Comparison of ENCODE assay signal across 9 mouse cellular contexts in the genomic region with DNA sequence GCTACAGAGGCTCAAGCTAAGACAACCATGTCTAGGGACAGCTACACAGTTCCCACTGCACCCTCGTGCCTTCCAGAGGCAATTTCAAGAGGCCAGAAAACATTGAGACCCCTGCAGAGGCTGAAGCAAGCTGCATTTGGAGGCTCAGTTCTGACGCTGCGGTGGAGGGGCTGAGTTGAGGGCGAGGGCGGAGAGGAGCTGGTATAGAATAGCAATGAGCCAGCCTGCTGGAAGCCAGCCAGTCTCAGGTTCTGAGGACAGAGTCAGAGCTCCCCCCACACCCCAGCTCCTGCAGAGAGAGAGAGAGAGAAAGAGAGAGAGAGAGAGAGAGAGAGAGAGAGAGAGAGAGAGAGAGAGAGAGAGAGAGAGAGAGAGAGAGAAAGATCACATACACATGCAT. TPM values are rescaled to one million over a fixed set of nuclear protein-coding genes. Genes with fewer than 3 reads are reported as not detected.
DNase-seq lines count a peak whose midpoint lies in the region; ATAC-seq and TF ChIP-seq lines count a peak whose summit lies in the region.
"Had no signal": no experiment of that assay in that cellular context is flagged by ENCODE, and none has a peak within 500 bp of the region (broad histone marks: within the 10 kb centered on the region; RNA-seq: fewer than 3 reads in every experiment).

No protein-coding gene starts in this region.

- no peak overlapping the region for H3K27ac ChIP-seq in kidney, adult 2 months (ENCODE audit: insufficient read depth, low read depth, low read length)
- peak overlapping the region; percentile 72 for H3K27ac ChIP-seq in forebrain, embryonic 14.5 days (ENCODE audit: low read depth, low read length)
- peak overlapping the region; percentile 73 for H3K27ac ChIP-seq in hindbrain, embryonic 15.5 days (replicated peaks)
- H3K27ac ChIP-seq in neural tube, embryonic 12.5 days, result no peak overlapping the region

- H3K4me2 ChIP-seq in forebrain, embryonic 14.5 days (ENCODE audit: low read length), result peak overlapping the region; percentile 29; the same call in 1 of the 2 replicates
- no peak overlapping the region for H3K4me2 ChIP-seq in hindbrain, embryonic 15.5 days
- peak overlapping the region; percentile 30; the same call in 1 of the 2 replicates for H3K4me2 ChIP-seq in neural tube, embryonic 12.5 days (replicated peaks)

- H3K9me3 ChIP-seq in forebrain, embryonic 14.5 days (replicated peaks; ENCODE audit: control insufficient read depth, low read length), result no peaks in the 10 kb centered on the region
- no peaks in the 10 kb centered on the region for H3K9me3 ChIP-seq in hindbrain, embryonic 15.5 days
- H3K9me3 ChIP-seq in neural tube, embryonic 12.5 days, result no peaks in the 10 kb centered on the region

- no peak overlapping the region for H3K4me3 ChIP-seq in kidney, adult 2 months (ENCODE audit: insufficient read depth, low read depth, low read length)
- no peak overlapping the region for H3K4me3 ChIP-seq in forebrain, embryonic 14.5 days (ENCODE audit: low read depth, low read length)
- no peak overlapping the region for H3K4me3 ChIP-seq in hindbrain, embryonic 15.5 days
- H3K4me3 ChIP-seq in neural tube, embryonic 12.5 days, result no peak overlapping the region

- peak overlapping the region; percentile 46 for H3K9ac ChIP-seq in forebrain, embryonic 14.5 days (ENCODE audit: low read length)
- H3K9ac ChIP-seq in hindbrain, embryonic 15.5 days, result no peak overlapping the region
- H3K9ac ChIP-seq in neural tube, embryonic 12.5 days, result no peak overlapping the region
- H3K9ac ChIP-seq: liver, postnatal 0 days had no signal

- H3K36me3 ChIP-seq in kidney, adult 2 months (ENCODE audit: control insufficient read depth, insufficient read depth, low read length), result no peaks in the 10 kb centered on the region
- no peaks in the 10 kb centered on the region for H3K36me3 ChIP-seq in forebrain, embryonic 14.5 days (ENCODE audit: control insufficient read depth, insufficient read depth, low read length)
- no peaks in the 10 kb centered on the region for H3K36me3 ChIP-seq in hindbrain, embryonic 15.5 days
- H3K36me3 ChIP-seq in neural tube, embryonic 12.5 days, result no peaks in the 10 kb centered on the region

- H3K4me1 ChIP-seq in kidney, adult 2 months (ENCODE audit: control insufficient read depth, insufficient read depth, low read length), result peaks cover 3% of the 10 kb centered on the region; the same call in 1 of the 2 replicates
- peaks cover 24% of the 10 kb centered on the region for H3K4me1 ChIP-seq in forebrain, embryonic 14.5 days (ENCODE audit: control insufficient read depth, insufficient read depth, low read length)
- peaks cover 47% of the 10 kb centered on the region for H3K4me1 ChIP-seq in hindbrain, embryonic 15.5 days (replicated peaks)
- H3K4me1 ChIP-seq in neural tube, embryonic 12.5 days, result peaks cover 18% of the 10 kb centered on the region

- DNase-seq in kidney, adult 2 months, result peak; percentile 8
- DNase-seq in kidney, adult 11 months, result no peak
- DNase-seq in forebrain, embryonic 14.5 days (ENCODE audit: low spot score), result peak; percentile 84
- no peak for DNase-seq in adrenal gland, adult 18-20 months (ENCODE audit: low spot score in 2 of 2)
- no peak for DNase-seq in B cell, adult 2 months
- DNase-seq: liver, postnatal 0 days had no signal

- WGBS in kidney, adult 2 months, result 27% methylated on average over 5 of the region's 5 CpGs
- WGBS in forebrain, embryonic 14.5 days, result 1% methylated on average over 5 of the region's 5 CpGs
- 5% methylated on average over 5 of the region's 5 CpGs for WGBS in hindbrain, embryonic 15.5 days
- 12% methylated on average over 5 of the region's 5 CpGs for WGBS in neural tube, embryonic 12.5 days

- ATAC-seq in forebrain, embryonic 14.5 days, result peak; percentile 79
- peak; percentile 54; the same call in 1 of the 2 replicates for ATAC-seq in hindbrain, embryonic 15.5 days (ENCODE audit: low FRiP score, low read depth)
- ATAC-seq in neural tube, embryonic 12.5 days (ENCODE audit: low FRiP score, low read depth), result peak; percentile 77; the same call in 1 of the 2 replicates
- no peak for ATAC-seq in activated CD4-positive, CD25-positive, alpha-beta regulatory T cell, adult 4 months
- ATAC-seq: liver, postnatal 0 days had no signal

- no peak for TF ChIP-seq POLR2A in kidney, adult 2 months (IDR thresholded peaks at IDR 0.05; ENCODE audit: low read depth, low read length)

- no peaks in the 10 kb centered on the region for H3K27me3 ChIP-seq in kidney, adult 2 months (replicated peaks; ENCODE audit: control insufficient read depth, insufficient read depth, low read length)
- H3K27me3 ChIP-seq in forebrain, embryonic 14.5 days (replicated peaks; ENCODE audit: control insufficient read depth, insufficient read depth, low read length), result no peaks in the 10 kb centered on the region
- H3K27me3 ChIP-seq in hindbrain, embryonic 15.5 days, result no peaks in the 10 kb centered on the region
- no peaks in the 10 kb centered on the region for H3K27me3 ChIP-seq in neural tube, embryonic 12.5 days (replicated peaks)

- no peak for TF ChIP-seq CTCF in kidney, adult 2 months (conservative IDR thresholded peaks at IDR 0.05; ENCODE audit: insufficient read depth, insufficient read length, low read depth, low read length)

RNA-seq across cellular contexts. Expression of gene Dock3, which starts 20.5 kb away (rescaled TPM):
- 0.23 and 0.45 TPM in 2 replicates for polyA plus RNA-seq in kidney, adult 2 months (2012; rRNA removed)
- polyA plus RNA-seq in forebrain, embryonic 14.5 days (2014; fragmentation: Nextera tagmentation; extraction: Ambion mirVana), result 9.1 and 12.9 TPM in 2 replicates
- 22.5 and 28.5 TPM in 2 replicates for polyA plus RNA-seq in hindbrain, embryonic 15.5 days (2015; fragmentation: Nextera tagmentation; extraction: Ambion mirVana)
- polyA plus RNA-seq in neural tube, embryonic 12.5 days (2016; fragmentation: Nextera tagmentation; extraction: Ambion mirVana), result 13.6 and 14.6 TPM in 2 replicates
- under 1 TPM in 1 of 2 experiments, not detected in 1; 0.24 TPM for polyA plus RNA-seq in activated CD4-positive, CD25-positive, alpha-beta regulatory T cell, adult 4 months (2017; shearing (Covaris generic))
- 1 to 10 TPM; 3.1 to 3.7 TPM for total RNA-seq in adrenal gland, adult 18-20 months (2021)
- polyA plus RNA-seq: liver, postnatal 0 days had no signal

RNA-seq across cellular contexts. Expression of gene Mapkapk3, which starts 37.5 kb away (rescaled TPM):
- 24.3 and 25.7 TPM in 2 replicates for polyA plus RNA-seq in kidney, adult 2 months (2012; rRNA removed)
- 1.4 and 1.9 TPM in 2 replicates for polyA plus RNA-seq in forebrain, embryonic 14.5 days (2014; fragmentation: Nextera tagmentation; extraction: Ambion mirVana)
- 2.7 and 3.0 TPM in 2 replicates for polyA plus RNA-seq in hindbrain, embryonic 15.5 days (2015; fragmentation: Nextera tagmentation; extraction: Ambion mirVana)
- 3.5 and 3.7 TPM in 2 replicates for polyA plus RNA-seq in neural tube, embryonic 12.5 days (2016; fragmentation: Nextera tagmentation; extraction: Ambion mirVana)
- 10 to 100 TPM; 57.5 to 62.0 TPM for polyA plus RNA-seq in activated CD4-positive, CD25-positive, alpha-beta regulatory T cell, adult 4 months (2017; shearing (Covaris generic))
- 10 to 100 TPM; 42.8 to 55.6 TPM for total RNA-seq in adrenal gland, adult 18-20 months (2021)

RNA-seq across cellular contexts. Expression of gene Cish, which starts 43.7 kb away (rescaled TPM):
- 49.7 and 69.1 TPM in 2 replicates for polyA plus RNA-seq in kidney, adult 2 months (2012; rRNA removed)
- 4.9 and 7.0 TPM in 2 replicates for polyA plus RNA-seq in forebrain, embryonic 14.5 days (2014; fragmentation: Nextera tagmentation; extraction: Ambion mirVana)
- polyA plus RNA-seq in hindbrain, embryonic 15.5 days (2015; fragmentation: Nextera tagmentation; extraction: Ambion mirVana), result 10.9 and 13.7 TPM in 2 replicates
- polyA plus RNA-seq in neural tube, embryonic 12.5 days (2016; fragmentation: Nextera tagmentation; extraction: Ambion mirVana), result 6.6 and 9.3 TPM in 2 replicates
- polyA plus RNA-seq in activated CD4-positive, CD25-positive, alpha-beta regulatory T cell, adult 4 months (2017; shearing (Covaris generic)), result 100 to 1,000 TPM; 116 to 135 TPM
- 1 to 10 TPM; 7.9 to 9.9 TPM for total RNA-seq in adrenal gland, adult 18-20 months (2021)

Comparison
In these comparisons a context has a peak if more than half of its experiments do, and no peak if none do; other contexts are left out.
1. DNase-seq: peak in kidney, adult 2 months (single experiment) and forebrain, embryonic 14.5 days (single experiment); none in kidney, adult 11 months (single experiment), adrenal gland, adult 18-20 months (0 of 2) and B cell, adult 2 months (0 of 2).
2. H3K27ac ChIP-seq: peak in forebrain, embryonic 14.5 days (single experiment) and hindbrain, embryonic 15.5 days (single experiment); none in kidney, adult 2 months (single experiment) and neural tube, embryonic 12.5 days (single experiment).